Mouse (Mus musculus) cerebellum, adult 2 months (tissue): ENCODE data around the gene Ppp1r13b. TPM values are rescaled to one million over a fixed set of nuclear protein-coding genes. Genes with fewer than 3 reads are reported as not detected.

ENCODE experiments used
- DNase-seq, 2 experiments: peaks; one replicate each; pipeline ENCODE4 v3.0.0; 2021
- H3K27ac ChIP-seq: fragments of 200-500 bp; 2 replicates; pipeline ENCODE4 v1.5.1; 2012; ENCODE audit warnings: low read length, control low read depth, inconsistent platforms; ENCODE audit not compliant: insufficient read depth
- H3K27me3 ChIP-seq: fragments of 200-500 bp; 2 replicates; pipeline ENCODE4 v1.6.1; 2012; ENCODE audit warnings: inconsistent platforms, mild to moderate bottlenecking, low read length, moderate library complexity; ENCODE audit not compliant: control insufficient read depth, insufficient read depth
- H3K4me1 ChIP-seq: fragments of 200-500 bp; 2 replicates; pipeline ENCODE4 v1.6.1; 2011; ENCODE audit warnings: low read length; ENCODE audit not compliant: control insufficient read depth, insufficient read depth
- H3K4me3 ChIP-seq: fragments of 200-500 bp; replicated peaks from 2 replicates; pipeline ENCODE3; 2011; ENCODE audit warnings: mild to moderate bottlenecking, low read depth, low read length, control low read depth; ENCODE audit not compliant: insufficient read depth
- CTCF ChIP-seq: fragments of 200-500 bp; IDR thresholded peaks from 2 replicates; pipeline ENCODE4 v1.5.1; 2011; ENCODE audit warnings: low read depth, mild to moderate bottlenecking, control low read depth, low read length, moderate library complexity, borderline replicate concordance; ENCODE audit not compliant: insufficient read depth
- POLR2A ChIP-seq: fragments of 200-500 bp; IDR thresholded peaks from 2 replicates; pipeline ENCODE4 v1.6.1; 2011; ENCODE audit warnings: low read length, control low read depth, borderline replicate concordance; ENCODE audit not compliant: insufficient read depth
- WGBS: fragments of 180-500 bp; shearing (Covaris S2); methylation state at CpG from one replicate; pipeline ENCODE4 v1.1.7; 2018; 5-methylcytosine and 5-hydroxymethylcytosine counted together
- polyA plus RNA-seq: library from polyadenylated mRNA; depleted of rRNA; stranded (reverse); fragments of >200 nt; gene quantifications from 2 replicates; pipeline ENCODE4 v1.2.3, GENCODE M21; 2012

Ppp1r13b gene
- polyA plus RNA-seq, 1 experiment: 38.4 TPM

DNA sequence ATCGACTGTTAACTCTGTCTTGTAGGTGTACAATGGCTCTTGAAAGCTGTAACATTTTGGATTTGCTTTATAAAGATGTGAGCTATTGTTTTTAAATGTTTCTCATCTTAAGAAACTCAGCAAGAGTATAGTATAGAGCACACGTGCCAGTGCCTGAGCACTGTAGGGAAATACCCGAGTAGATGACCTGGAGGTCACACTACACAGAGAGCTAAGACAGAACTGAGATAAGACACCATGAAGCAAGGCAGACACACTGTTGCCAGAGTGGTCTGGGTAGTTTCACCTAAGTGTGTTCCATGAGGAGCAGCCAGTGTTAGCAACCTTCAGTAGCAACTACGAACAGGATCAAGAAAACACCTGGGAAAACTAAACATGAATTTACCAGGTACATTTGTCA lies 25.1 kb downstream of the Ppp1r13b start:
- Histone ChIP-seq H3K4me1 (peaks cover 4% of the 10 kb centered on the region; the same call in 1 of the 2 replicates), H3K27ac (no peak overlapping the region), H3K4me3 (no peak overlapping the region), H3K27me3 (no peaks in the 10 kb centered on the region)
- no peak for DNase-seq
- WGBS: 68% methylated on average over 4 of the region's 4 CpGs
- TF ChIP-seq CTCF (no peak), POLR2A (no peak)

DNA sequence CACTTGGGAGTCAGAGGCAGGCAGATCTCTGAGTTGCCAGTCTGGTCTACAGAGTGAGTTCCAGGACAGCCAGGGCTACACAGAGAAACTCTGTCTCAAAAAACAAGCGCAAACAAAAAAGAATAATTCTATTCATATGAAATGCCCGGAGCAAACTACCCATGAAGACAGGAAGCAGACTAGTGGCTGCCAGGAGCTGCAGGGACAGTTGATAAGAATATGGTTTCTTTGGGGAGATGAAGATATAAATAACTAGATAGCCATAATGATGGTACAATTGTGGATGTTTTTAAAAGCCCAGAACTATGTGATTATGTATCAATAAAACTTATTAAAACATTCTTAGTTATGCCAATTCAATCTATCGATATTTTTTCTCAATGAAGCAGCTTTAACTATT lies 25.9 kb downstream of the Ppp1r13b start:
- TF ChIP-seq POLR2A (no peak), CTCF (no peak)
- no peaks in the 10 kb centered on the region for H3K27me3 ChIP-seq
- DNase-seq: no peak
- WGBS: 55% methylated on average over 3 of the region's 3 CpGs
- no peak overlapping the region for H3K27ac ChIP-seq
- H3K4me1 ChIP-seq: peaks cover 4% of the 10 kb centered on the region; the same call in 1 of the 2 replicates
- no peak overlapping the region for H3K4me3 ChIP-seq

DNA sequence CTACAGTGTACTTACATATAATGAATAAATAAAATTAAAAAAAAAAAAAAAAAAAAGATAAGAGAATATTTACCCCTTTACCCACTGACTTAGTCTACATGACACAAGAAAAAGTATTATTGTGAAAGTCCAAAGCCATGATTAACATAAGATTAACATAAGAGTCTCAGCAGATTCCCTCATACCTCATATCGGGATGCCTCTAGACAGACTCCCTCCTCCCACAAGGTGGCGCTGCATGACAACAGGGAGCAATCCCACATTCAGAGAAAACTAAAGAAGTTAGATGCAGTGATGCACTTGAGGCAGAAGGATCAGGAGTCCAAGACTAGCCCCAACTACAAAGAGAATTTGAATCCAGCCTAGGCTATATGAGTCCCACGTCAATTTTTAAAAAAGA lies 29.7 kb downstream of the Ppp1r13b start:
- DNase-seq: peak; percentile 72 to 79
- peak; percentile 96 for TF ChIP-seq CTCF
- no peak for TF ChIP-seq POLR2A
- Histone ChIP-seq H3K4me3 (no peak overlapping the region), H3K27ac (no peak overlapping the region), H3K4me1 (peaks cover 7% of the 10 kb centered on the region), H3K27me3 (no peaks in the 10 kb centered on the region)
- 5% methylated on average over 3 of the region's 3 CpGs for WGBS

DNA sequence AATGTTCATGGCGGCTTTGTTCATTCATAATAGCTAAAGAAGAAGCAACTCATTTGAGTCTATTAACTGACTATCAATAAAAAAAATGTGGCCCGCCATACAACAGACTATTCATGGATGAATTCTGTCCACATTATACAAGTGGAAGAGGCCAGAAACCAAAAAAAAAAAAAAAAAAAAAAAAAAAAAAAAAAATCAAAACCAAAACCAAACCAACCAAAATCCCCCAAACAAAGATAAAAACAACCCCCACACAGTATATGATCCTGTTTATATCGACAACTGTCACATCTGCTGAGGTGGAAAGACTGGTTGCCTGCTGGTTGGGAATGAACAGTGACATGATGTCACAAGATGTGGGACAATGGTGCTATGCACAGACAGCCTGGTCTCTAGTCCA lies 32.4 kb downstream of the Ppp1r13b start:
- DNase-seq: no peak
- TF ChIP-seq CTCF (no peak), POLR2A (no peak)
- H3K27ac ChIP-seq: no peak overlapping the region
- H3K27me3 ChIP-seq: no peaks in the 10 kb centered on the region
- H3K4me3 ChIP-seq: no peak overlapping the region
- WGBS: 85% methylated on average over 3 of the region's 3 CpGs
- peaks cover 7% of the 10 kb centered on the region for H3K4me1 ChIP-seq

DNA sequence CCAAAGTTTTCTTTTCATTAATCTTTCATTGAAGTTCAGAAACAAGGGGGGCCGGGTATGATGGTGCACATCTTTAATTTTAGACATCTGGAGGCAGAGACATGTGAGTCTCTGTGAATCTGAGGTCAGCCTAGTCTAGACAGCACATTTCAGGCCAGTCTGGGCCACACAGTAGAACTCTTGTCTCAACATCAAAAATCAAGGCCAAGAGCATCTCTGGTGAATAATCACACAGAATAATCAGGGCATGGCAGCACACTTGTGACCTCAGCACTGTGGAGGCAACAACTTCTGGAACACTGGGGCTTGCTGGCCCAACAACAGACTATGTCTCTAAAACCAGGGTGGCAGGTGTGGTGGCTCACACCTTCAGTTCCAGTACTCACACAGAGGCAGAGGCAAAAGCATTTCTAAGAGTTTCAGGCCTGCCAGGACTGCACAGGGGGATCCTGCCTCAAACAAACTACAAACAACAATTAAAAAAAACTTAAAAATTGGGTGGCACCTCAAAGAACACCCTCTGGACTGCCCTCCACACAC lies 33.2 kb downstream of the Ppp1r13b start:
- WGBS: 70% methylated on average over 1 of the region's 1 CpGs

DNA sequence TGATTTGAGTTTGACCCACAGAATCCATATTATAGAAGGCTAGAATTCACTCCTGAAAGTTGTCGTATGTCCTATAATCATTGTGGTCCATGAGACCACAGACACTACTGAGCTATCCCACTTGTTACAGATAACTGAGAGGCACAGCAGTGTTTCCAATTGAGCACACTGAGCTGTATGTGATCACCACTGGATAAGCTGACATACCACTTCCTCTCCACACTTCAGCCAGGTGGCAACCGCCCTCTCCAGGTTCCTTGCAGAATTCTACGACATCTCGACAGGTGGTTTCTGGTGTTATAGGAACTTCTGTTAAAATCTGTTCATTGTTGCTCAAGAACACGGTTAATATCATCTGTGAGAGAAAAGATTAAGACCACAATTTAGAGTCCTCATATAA lies 35.8 kb downstream of the Ppp1r13b start:
- no peak for TF ChIP-seq CTCF
- no peak for TF ChIP-seq POLR2A
- 92% methylated on average over 5 of the region's 5 CpGs for WGBS
- Histone ChIP-seq H3K27me3 (no peaks in the 10 kb centered on the region), H3K27ac (no peak overlapping the region), H3K4me3 (no peak overlapping the region), H3K4me1 (peaks cover 7% of the 10 kb centered on the region)
- DNase-seq: no peak

More for the DNA sequence above, 33.2 kb downstream of the Ppp1r13b start:
- TF ChIP-seq CTCF (no peak), POLR2A (no peak)
- H3K27me3 ChIP-seq: no peaks in the 10 kb centered on the region
- peaks cover 7% of the 10 kb centered on the region for H3K4me1 ChIP-seq
- no peak for DNase-seq
- H3K27ac ChIP-seq: no peak overlapping the region
- H3K4me3 ChIP-seq: no peak overlapping the region

DNA sequence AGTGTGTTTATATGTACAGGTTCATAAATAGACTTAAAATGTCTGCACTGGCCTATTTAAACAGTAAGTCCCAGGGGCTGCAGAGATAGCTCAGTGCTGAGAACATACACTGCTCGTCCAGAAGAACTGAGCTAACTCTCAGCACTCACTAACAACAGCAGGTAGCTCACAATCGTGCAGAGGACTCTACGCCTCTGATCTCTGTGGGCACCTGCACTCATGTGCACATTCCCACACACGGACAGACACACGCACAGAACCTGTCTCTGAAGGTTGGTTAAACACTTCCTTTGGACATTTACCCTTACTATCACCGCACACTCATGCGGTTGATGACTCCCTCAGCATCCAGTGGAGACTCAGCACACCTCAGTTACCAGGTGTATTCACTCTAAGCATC lies 37.1 kb downstream of the Ppp1r13b start:
- 90% methylated on average over 7 of the region's 7 CpGs for WGBS
- H3K4me1 ChIP-seq: peaks cover 3% of the 10 kb centered on the region
- no peak overlapping the region for H3K27ac ChIP-seq
- no peak for TF ChIP-seq CTCF
- TF ChIP-seq POLR2A: no peak
- no peak for DNase-seq
- H3K27me3 ChIP-seq: no peaks in the 10 kb centered on the region
- no peak overlapping the region for H3K4me3 ChIP-seq

DNA sequence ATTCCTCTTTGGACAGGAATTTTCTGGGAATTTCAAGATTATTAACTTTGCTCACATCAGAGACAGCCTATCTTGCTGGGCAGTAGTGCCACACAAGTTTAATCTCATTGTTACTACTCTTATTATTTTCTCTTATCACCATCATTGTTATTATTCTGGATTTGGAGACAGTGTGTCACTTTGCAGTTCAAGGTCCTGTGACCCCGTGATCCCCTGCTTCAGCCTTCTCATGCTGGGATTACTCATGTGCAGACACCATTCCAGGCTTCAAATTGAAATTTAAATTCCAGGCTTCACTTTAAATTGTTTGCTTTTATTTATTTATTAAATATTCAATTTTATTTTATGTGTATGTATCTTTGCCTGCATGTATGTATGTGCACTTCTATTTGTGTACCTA lies 38.1 kb downstream of the Ppp1r13b start:
- no peak for DNase-seq
- 79% methylated on average over 1 of the region's 1 CpGs for WGBS
- H3K4me1 ChIP-seq: no peaks in the 10 kb centered on the region; the same call in 1 of the 2 replicates
- no peaks in the 10 kb centered on the region for H3K27me3 ChIP-seq
- no peak overlapping the region for H3K27ac ChIP-seq
- TF ChIP-seq CTCF: no peak
- no peak for TF ChIP-seq POLR2A
- H3K4me3 ChIP-seq: no peak overlapping the region
